Mouse (Mus musculus): ENCODE measurements at regions not wholly inside any gene's neighbourhood (a gene's known extent, or its start where the extent isn't known, plus 50 kb on each side); places are given as distances from the start of the nearest gene placed in this dataset.

DNA sequence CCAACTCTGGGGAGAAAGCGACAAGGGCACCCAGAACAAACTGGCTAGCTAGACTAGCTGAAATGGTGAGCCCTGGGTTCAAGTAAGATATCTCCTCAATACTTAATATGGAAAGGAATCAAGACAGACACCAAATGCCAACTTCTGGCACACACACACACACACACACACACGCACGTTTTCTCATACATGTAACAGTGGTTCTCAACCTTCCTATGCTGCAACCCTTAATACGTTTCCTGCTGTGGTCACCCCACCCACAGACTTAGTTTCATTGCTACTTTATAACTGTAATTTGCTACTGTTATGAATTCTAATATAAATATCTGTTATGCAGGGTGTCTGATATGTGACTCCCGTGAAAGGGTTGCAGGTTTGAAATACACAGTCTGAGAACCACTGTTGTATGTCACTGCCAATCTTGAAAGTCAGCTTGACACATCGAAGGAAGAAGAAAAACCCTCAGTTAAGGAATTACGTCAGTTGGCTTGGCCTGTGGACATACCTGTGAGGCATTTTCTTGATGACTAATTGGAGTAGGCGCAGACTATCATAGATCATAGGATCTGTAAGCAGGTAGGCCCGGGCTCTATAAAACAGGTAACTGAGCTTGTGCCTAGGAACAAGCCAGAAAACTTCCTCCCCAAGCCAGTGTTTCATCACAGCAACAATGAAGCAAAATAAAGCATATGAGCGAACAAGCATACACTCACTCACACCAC lies 59.0 kb upstream of the Cd180 start:
- no peak for DNase-seq (ENCODE audit: low read depth, low spot score)

DNA sequence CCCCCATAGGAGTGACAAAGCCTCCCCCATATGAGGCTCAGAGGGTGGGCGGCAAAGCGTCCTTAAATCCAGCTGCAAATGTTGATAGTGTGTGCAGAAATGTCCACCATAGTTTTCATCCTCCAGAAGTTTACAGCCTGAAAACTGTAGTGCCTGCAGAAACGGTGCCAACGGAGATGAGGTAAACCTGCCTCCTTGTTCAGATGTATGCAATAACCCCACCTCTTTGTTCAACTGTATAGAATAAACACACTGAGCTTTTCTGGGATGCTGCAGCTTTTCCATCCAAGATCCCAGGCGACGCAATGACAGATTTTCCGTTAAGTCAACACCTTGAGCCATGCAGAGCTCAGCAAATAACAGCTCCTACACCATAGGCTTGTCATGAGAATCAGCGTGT lies 57.3 kb upstream of the Cd180 start:
- DNase-seq (ENCODE audit: low read depth, low spot score) = no peak

DNA sequence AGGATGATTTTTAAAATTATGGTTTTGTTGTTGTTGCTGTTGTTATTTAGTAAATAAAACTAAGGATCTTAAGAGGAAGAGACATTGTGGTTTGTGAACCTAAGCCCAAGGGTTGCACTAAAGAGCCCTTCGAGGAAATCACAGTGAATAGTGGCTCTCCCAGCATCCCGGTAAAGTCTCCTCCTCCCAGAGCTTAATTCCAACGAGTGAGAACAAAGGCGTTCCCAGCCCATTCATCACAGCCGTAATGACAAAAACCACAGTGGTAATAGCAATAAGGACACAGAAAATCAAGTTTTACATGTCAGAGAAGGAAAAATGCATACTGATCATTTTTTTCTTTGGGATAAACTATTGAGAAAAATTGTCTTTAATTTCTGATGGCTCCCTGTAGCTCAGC lies 56.3 kb upstream of the Cd180 start:
- DNase-seq (ENCODE audit: low read depth, low spot score) = no peak

DNA sequence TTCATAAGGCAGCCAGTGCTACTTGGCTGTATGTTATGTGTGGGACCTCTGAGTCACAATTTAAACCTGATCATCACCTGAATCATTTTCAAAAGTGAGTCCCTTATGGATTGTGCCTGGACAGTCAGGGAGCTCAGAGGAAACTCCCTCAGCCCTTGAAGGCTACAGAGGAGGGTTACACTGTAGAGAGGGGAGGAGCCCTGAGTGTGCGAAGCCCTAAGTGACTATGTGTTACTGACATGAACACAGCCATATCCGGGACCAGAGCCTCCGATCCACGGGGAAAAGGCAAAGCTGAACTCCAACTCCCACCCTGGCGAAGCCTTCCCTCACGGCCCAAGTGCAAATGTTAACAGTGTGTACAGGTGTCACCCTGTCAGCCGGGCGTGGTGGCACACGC lies 53.7 kb upstream of the Cd180 start:
- no peak for DNase-seq (ENCODE audit: low read depth, low spot score)

DNA sequence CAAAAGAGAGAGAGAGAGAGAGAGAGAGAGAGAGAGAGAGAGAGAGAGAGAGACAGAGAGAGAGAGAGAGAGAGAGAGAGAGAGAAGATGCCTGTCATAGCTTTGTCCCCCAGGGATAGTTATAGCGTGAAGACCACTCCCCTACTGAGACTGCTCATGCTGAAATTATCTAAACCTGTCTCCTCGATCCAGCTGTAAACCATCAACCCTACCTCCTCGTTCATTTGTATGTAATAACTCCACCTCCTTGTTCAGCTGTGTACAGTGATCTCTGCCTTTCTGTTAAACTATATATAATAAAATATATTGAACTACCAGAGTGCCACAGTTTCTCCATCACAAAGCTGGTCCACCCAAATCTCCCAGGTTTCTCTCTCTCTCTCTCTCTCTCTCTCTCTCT lies 53.2 kb upstream of the Cd180 start:
- DNase-seq (ENCODE audit: low read depth, low spot score) = no peak

All from CD4-positive, CD25-positive, alpha-beta regulatory T cell, adult 2 months (primary cell).